Mouse (Mus musculus) C2C12 (cell line): ENCODE data around the gene Ifnar1. TPM values are rescaled to one million over a fixed set of nuclear protein-coding genes. Genes with fewer than 3 reads are reported as not detected.

Experiments
- H3K27me3 ChIP-seq: one replicate; pipeline ENCODE4 v1.6.1; 2011; ENCODE audit not compliant: control insufficient read depth, insufficient read depth, insufficient read length
- H3K36me3 ChIP-seq: one replicate; pipeline ENCODE4 v1.6.1; 2011; ENCODE audit not compliant: control insufficient read depth, insufficient read depth
- H3K4me3 ChIP-seq: one replicate; pipeline ENCODE4 v1.5.1; 2011; ENCODE audit warnings: mild to moderate bottlenecking, control low read depth; ENCODE audit not compliant: poor library complexity, insufficient read depth, severe bottlenecking
- H3K79me2 ChIP-seq: one replicate; pipeline ENCODE4 v1.6.1; 2011; ENCODE audit not compliant: control insufficient read depth, insufficient read depth
- H3K79me3 ChIP-seq: one replicate; pipeline ENCODE4 v1.6.1; 2011; ENCODE audit warnings: low read depth, control low read depth
- H3ac ChIP-seq: one replicate; pipeline ENCODE3; 2011; ENCODE audit warnings: low read depth; ENCODE audit not compliant: control insufficient read depth, insufficient read length
- CEBPB ChIP-seq: IDR thresholded peaks from one replicate; pipeline ENCODE4 v1.6.1; 2011; ENCODE audit warnings: low read depth, mild to moderate bottlenecking, control low read depth, moderate library complexity
- CTCF ChIP-seq: IDR thresholded peaks from one replicate; pipeline ENCODE4 v1.5.1; 2011; ENCODE audit not compliant: control insufficient read depth, insufficient read depth, insufficient read length
- FOSL1 ChIP-seq: IDR thresholded peaks from one replicate; pipeline ENCODE4 v1.8.0; 2011; ENCODE audit warnings: mild to moderate bottlenecking, low read length; ENCODE audit not compliant: poor library complexity, insufficient read depth, severe bottlenecking
- MAX ChIP-seq: IDR thresholded peaks from one replicate; pipeline ENCODE4 v1.6.1; 2011; ENCODE audit warnings: mild to moderate bottlenecking, control low read depth
- MYOD1 ChIP-seq: IDR thresholded peaks from one replicate; pipeline ENCODE4 v1.6.1; 2011; ENCODE audit warnings: low read depth; ENCODE audit not compliant: control insufficient read depth, insufficient read length
- MYOG ChIP-seq: IDR thresholded peaks from one replicate; pipeline ENCODE4 v1.6.1; 2011; ENCODE audit not compliant: control insufficient read depth, insufficient read length; ENCODE audit errors: extremely low read depth
- USF1 ChIP-seq: IDR thresholded peaks from one replicate; pipeline ENCODE4 v1.6.1; 2011; ENCODE audit warnings: low read depth, mild to moderate bottlenecking, control low read depth, moderate library complexity
- microRNA-seq: library from miRNA; unstranded; fragments of <30 nt; microRNA quantifications from one replicate; pipeline ENCODE4, GENCODE M21; 2019; ENCODE audit warnings: borderline microRNAs expressed
- polyA plus RNA-seq: library from polyadenylated mRNA; unstranded; fragments of >200 nt; fragmentation: generic; extraction: Trizol; gene quantifications from one replicate; pipeline ENCODE4 v1.2.1, GENCODE M21; 2012; ENCODE audit warnings: missing spikeins

Gene Ifnar1
- polyA plus RNA-seq, 1 experiment: 18.1 TPM

DNA sequence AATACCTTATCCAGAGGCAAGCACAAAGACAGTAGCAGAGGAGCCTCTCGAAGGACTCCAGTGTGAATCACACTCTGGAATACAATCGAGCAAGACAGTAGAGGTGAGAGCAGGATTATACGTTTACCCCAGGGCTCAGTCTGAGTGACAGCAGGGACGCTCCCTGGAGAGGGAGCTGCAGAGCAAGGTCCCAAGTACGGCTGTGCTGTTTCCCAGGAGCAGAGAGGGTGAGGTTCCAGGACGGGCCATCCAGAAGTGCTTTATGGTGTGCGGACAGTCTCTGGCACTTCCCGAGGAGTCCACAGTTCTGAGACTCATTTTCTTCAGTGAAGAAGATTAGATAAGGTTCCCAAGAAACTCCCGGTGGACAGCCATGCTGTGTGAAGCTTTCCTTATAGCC is 67.0 kb downstream of the Ifnar1 start:
- Histone ChIP-seq H3K27me3 (no peaks in the 10 kb centered on the region), H3K79me3 (peaks cover 6% of the 10 kb centered on the region), H3K79me2 (peaks cover 28% of the 10 kb centered on the region), H3K36me3 (peaks cover 11% of the 10 kb centered on the region), H3K4me3 (no peak overlapping the region), H3ac (no peak overlapping the region)
- TF ChIP-seq MYOD1 (no peak), USF1 (no peak), CTCF (no peak), MYOG (no peak), MAX (no peak), CEBPB (no peak), FOSL1 (no peak)

DNA sequence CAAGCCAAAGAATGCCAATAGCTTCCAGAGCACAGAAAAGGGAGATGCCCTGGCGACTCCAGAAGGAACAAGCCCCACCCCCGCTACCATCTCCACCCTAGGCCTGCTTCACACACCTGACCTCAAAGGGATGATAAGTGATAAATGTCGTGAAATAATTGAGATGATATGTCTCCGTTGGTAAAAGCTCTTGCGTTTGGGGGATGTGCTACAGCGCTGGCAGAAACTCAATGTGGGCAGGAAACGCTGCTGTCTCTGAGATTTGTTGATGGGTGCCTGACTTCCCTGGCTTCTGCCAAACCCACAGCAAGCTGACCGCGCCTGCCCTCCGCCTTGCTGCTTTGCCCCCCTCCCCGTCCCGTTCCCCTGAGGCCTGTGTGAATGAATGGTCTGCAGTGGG is 68.6 kb downstream of the Ifnar1 start:
- H3K36me3 ChIP-seq: peaks cover 15% of the 10 kb centered on the region
- H3K79me2 ChIP-seq: peaks cover 15% of the 10 kb centered on the region
- H3K27me3 ChIP-seq: no peaks in the 10 kb centered on the region
- peaks cover 3% of the 10 kb centered on the region for H3K79me3 ChIP-seq
- H3K4me3 ChIP-seq: no peak overlapping the region
- H3ac ChIP-seq: no peak overlapping the region
- TF ChIP-seq MAX (no peak), USF1 (no peak), MYOD1 (no peak), CTCF (no peak), FOSL1 (no peak), CEBPB (no peak), MYOG (no peak)

DNA sequence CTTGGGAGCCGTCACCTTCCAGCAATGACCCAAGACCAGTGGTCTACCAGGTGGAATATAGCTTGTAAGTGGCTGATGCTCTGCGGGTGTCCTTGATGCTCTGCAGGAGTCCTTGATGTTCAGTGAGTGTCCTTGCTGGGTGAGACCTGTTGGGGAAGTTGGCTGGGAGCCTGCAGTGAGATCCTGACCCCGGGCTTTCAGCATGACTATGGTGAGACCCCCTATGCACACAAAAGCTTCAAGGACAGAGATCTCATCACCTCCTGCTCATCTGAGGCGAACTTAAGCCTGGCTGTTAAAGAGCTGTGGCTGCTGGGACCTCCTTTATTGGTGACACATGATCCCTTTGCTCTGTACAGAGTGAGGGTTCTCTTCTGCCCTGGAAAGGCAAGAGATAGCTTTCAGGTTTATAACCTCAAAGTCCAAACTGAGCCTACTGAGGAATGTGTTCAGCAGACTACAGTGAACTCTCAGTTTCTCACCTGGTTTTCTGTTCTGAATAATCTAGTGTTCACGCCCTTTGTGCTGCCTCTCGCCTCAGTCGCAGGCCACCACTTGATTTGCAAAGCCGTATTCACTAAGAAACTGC is 70.1 kb downstream of the Ifnar1 start:
- peaks cover 9% of the 10 kb centered on the region for H3K79me2 ChIP-seq
- H3K4me3 ChIP-seq: no peak overlapping the region
- H3K27me3 ChIP-seq: no peaks in the 10 kb centered on the region
- peaks cover 26% of the 10 kb centered on the region for H3K36me3 ChIP-seq
- TF ChIP-seq MYOD1 (no peak), MYOG (no peak), FOSL1 (no peak)
- no peaks in the 10 kb centered on the region for H3K79me3 ChIP-seq
- H3ac ChIP-seq: no peak overlapping the region

DNA sequence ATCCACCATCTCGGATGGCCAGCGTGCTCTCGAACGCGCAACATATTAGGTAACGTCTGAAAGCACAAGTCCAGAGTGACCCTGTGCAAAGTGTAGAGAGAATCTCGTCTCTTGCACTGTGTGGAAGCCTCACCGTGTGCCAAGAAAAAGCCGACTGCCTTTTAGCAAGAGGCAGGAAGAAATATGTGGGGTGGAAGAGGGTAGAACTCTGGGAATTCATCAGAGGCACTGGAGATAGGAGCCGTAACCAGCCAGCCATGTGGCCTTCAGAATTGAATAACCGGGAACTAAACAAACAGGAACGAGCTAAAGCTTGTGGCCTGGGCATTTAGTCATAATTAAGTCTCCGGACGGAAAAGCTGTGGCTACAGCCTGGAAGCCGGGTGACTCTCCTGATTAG is 71.6 kb downstream of the Ifnar1 start:
- H3K4me3 ChIP-seq: no peak overlapping the region
- peaks cover 9% of the 10 kb centered on the region for H3K79me2 ChIP-seq
- H3K79me3 ChIP-seq: no peaks in the 10 kb centered on the region
- H3K36me3 ChIP-seq: peaks cover 26% of the 10 kb centered on the region
- no peaks in the 10 kb centered on the region for H3K27me3 ChIP-seq
- H3ac ChIP-seq: no peak overlapping the region
- TF ChIP-seq USF1 (no peak), MAX (no peak), MYOD1 (no peak), CTCF (no peak), MYOG (no peak), FOSL1 (no peak), CEBPB (no peak)

Small RNA genes within 50 kb of the gene (microRNA-seq; reads per million reads assigned to microRNA genes)
- gene Mir6367: not detected

Other genes with a start within 250 kb of the Ifnar1 start
- not detected for gene Olig1, start 215.5 kb upstream of the Ifnar1 start, polyA plus RNA-seq
- 22.3 TPM for gene Ifnar2, start 112.5 kb upstream of the Ifnar1 start, polyA plus RNA-seq
- gene Gm21970, start 93.5 kb upstream of the Ifnar1 start, polyA plus RNA-seq: not detected
- gene Il10rb, start 79.1 kb upstream of the Ifnar1 start, polyA plus RNA-seq: 14.1 TPM
- 9.1 TPM for gene Ifngr2, start 61.8 kb downstream of the Ifnar1 start, polyA plus RNA-seq
- 15.1 TPM for gene Tmem50b, start 112.6 kb downstream of the Ifnar1 start, polyA plus RNA-seq
- gene Dnajc28, start 133.8 kb downstream of the Ifnar1 start, polyA plus RNA-seq: 0.16 TPM
- gene Gart, start 161.7 kb downstream of the Ifnar1 start, polyA plus RNA-seq: 131 TPM
- gene Son, start 162.3 kb downstream of the Ifnar1 start, polyA plus RNA-seq: 53.5 TPM
- gene Donson, start 203.5 kb downstream of the Ifnar1 start, polyA plus RNA-seq: 12.2 TPM
- 16.7 TPM for gene Cryzl1, start 243.7 kb downstream of the Ifnar1 start, polyA plus RNA-seq
- 24.3 TPM for gene Itsn1, start 244.0 kb downstream of the Ifnar1 start, polyA plus RNA-seq